Mouse (Mus musculus): ENCODE measurements around the gene Fbxo30.

DNA sequence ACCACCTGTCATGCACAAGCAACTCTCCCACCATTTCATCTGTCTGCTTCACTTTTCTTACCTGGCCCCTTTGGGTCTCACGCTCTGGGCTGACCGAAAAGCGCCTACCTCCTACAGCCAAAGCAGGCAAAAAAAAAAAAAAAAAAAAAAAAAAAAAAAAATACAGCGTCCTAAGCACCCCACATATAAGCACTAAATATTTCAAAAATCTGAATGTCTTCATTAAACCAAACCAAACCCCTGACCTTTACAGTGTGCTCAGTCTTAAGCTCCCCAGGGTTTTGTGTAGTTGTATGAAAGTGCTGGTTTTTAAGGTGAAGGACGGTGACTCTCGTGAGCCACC, 924 bp upstream of the Fbxo30 start:
- TF ChIP-seq CTCF (IDR thresholded peaks at IDR 0.05) (no peak), POLR2A (IDR thresholded peaks at IDR 0.05; ENCODE audit: insufficient read depth, low read depth, low read length) (no peak)
